Mouse (Mus musculus) stomach, embryonic 16.5 days (tissue): ENCODE data around the gene Skap2. TPM values are rescaled to one million over a fixed set of nuclear protein-coding genes. Genes with fewer than 3 reads are reported as not detected.

Source experiments
- ATAC-seq: fragments of 200-750 bp; cut with Nextera tagmentation; 2 replicates; pipeline ENCODE4 v1.8.0; 2017; ENCODE audit warnings: moderate number of reproducible peaks, moderate TSS enrichment; ENCODE audit not compliant: insufficient read depth, low FRiP score
- H3K27ac ChIP-seq: fragments of 300-500 bp; sonication (generic); 2 replicates; pipeline ENCODE4 v1.5.1; 2014; ENCODE audit warnings: low read length
- H3K27me3 ChIP-seq: fragments of 300-500 bp; sonication (generic); 2 replicates; pipeline ENCODE4 v1.6.1; 2014; ENCODE audit warnings: low read length, control low read depth, mixed read lengths; ENCODE audit not compliant: control insufficient read depth, insufficient read depth
- H3K36me3 ChIP-seq: fragments of 300-500 bp; sonication (generic); 2 replicates; pipeline ENCODE4 v1.6.1; 2014; ENCODE audit warnings: low read length; ENCODE audit not compliant: control insufficient read depth, insufficient read depth
- H3K4me1 ChIP-seq: fragments of 300-500 bp; sonication (generic); 2 replicates; pipeline ENCODE4 v1.6.1; 2014; ENCODE audit warnings: low read length, control low read depth, mixed read lengths; ENCODE audit not compliant: control insufficient read depth, insufficient read depth
- H3K4me2 ChIP-seq: fragments of 300-500 bp; sonication (generic); 2 replicates; pipeline ENCODE4 v1.6.1; 2014; ENCODE audit warnings: low read depth, low read length, mixed read lengths
- H3K4me3 ChIP-seq: fragments of 300-500 bp; sonication (generic); replicated peaks from 2 replicates; pipeline ENCODE4 v1.5.1; 2014; ENCODE audit warnings: mild to moderate bottlenecking, low read length
- H3K9ac ChIP-seq: fragments of 300-500 bp; sonication (generic); 2 replicates; pipeline ENCODE4 v1.6.1; 2014; ENCODE audit warnings: low read length
- H3K9me3 ChIP-seq: fragments of 300-500 bp; sonication (generic); replicated peaks from 2 replicates; pipeline ENCODE4 v1.6.1; 2016; ENCODE audit warnings: low read length, control low read depth; ENCODE audit not compliant: control insufficient read depth
- WGBS: fragments of 180-500 bp; shearing (Covaris S2); extraction: QIAGEN DNeasy Blood & Tissue Kit; methylation state at CpG from one replicate; pipeline ENCODE4 v1.1.7; 2014; 5-methylcytosine and 5-hydroxymethylcytosine counted together
- polyA plus RNA-seq: library from polyadenylated mRNA; unstranded; fragments of >200 nt; fragmentation: Nextera tagmentation; extraction: Ambion mirVana; gene quantifications from 2 replicates; pipeline ENCODE4 v1.2.1, GENCODE M21; 2015

Gene Skap2
- polyA plus RNA-seq, 1 experiment from 2014 or later, result 44.6 TPM

DNA sequence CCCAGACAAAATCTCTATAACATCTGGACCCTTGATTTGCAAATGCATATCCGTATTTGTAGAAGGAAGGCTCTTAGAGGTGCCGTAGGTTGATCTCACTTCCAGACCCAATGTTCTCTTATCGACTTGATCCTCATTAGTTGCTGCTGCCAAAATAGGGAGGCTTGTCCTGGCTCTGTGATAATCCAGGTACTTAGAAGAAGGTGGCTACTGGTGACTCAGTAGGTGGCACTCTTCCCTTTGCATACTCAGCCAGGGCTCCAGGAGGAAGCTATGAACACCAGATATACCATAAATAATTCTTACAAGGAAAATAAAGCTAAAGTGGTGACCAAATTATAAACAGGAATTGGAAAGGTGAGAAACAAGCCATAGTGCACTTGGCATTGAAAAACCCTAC lies 3.6 kb downstream of the Skap2 start:
- Histone ChIP-seq H3K9ac (no peak overlapping the region), H3K4me3 (no peak overlapping the region), H3K27ac (no peak overlapping the region), H3K4me1 (0 out of 2 replicates have a peak, but pooled peaks cover 4% of the 10 kb centered on the region), H3K4me2 (no peak overlapping the region), H3K27me3 (peaks cover 11% of the 10 kb centered on the region), H3K36me3 (no peaks in the 10 kb centered on the region), H3K9me3 (no peaks in the 10 kb centered on the region)
- no peak for ATAC-seq
- WGBS, result 40% methylated on average over 3 of the region's 3 CpGs

DNA sequence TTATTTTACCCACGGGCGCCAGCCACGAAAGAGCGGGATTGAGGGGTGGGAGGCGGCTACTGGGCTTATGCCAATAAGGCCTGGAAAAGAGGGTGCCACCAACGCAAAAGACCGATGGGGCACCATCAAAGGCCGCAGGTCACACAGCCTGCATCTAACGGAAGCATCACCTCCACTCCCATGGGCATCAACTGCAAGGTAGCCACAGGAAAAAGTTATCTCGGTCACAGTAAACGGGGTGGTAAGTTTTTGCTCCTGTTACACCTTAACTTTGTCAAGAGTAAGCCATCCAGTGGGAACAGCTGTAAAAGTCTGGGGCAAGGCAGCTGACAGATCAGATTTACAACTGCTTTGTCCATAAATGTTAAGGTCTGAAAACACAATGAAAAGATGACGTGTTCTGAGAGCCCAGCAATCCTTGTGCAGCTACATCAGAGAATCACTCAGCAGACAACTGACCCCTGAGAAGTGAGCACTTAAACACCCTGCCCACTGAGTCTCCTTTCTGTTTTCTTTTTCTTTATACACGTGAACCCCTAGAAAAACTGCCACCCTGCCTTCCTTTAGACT lies 5.6 kb downstream of the Skap2 start:
- peaks cover 11% of the 10 kb centered on the region for H3K27me3 ChIP-seq
- ATAC-seq, result no peak
- H3K36me3 ChIP-seq, result no peaks in the 10 kb centered on the region
- H3K4me1 ChIP-seq, result 0 out of 2 replicates have a peak, but pooled peaks cover 4% of the 10 kb centered on the region
- peak overlapping the region; percentile 51 for H3K4me2 ChIP-seq
- H3K9me3 ChIP-seq, result no peaks in the 10 kb centered on the region
- peak overlapping the region; percentile 62 for H3K9ac ChIP-seq
- 24% methylated on average over 13 of the region's 13 CpGs for WGBS
- H3K27ac ChIP-seq, result peak overlapping the region; percentile 64; the same call in 1 of the 2 replicates
- H3K4me3 ChIP-seq, result peak overlapping the region; percentile 29

DNA sequence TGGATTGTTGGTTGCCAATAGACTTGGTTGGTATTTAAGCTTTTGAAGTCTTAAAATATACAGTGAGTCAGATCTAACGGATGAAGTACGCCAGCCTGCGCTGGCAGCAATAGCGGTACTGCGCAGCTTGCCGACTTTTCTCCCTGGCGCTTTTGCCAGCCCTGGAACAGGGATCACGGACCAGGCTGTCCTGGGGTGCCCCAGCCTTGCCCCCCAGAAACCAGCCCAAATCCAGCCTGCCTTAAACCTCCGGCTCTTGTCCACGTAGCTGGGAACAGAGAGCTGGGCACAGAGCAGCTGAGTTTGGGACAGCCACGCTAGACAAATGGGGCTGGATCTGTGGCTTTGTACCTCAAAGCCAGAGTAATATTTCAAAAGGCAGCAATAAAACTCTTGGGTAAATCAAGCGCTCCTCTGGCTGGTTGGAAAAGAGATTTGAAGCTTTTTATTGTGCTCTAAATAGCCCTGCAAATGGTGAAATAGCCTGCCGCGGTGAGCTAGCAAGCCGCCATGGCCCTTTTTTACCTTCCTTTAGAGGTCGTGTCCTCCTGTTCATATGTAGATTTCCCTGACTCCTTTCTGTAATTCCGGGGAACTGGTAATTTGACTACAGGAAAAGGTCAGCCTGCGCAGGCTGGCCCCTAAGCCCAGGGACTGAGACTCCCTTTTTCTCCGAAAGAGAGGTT lies 6.2 kb downstream of the Skap2 start:
- WGBS, result 23% methylated on average over 19 of the region's 19 CpGs
- H3K27me3 ChIP-seq, result peaks cover 11% of the 10 kb centered on the region
- H3K9ac ChIP-seq, result peak overlapping the region; percentile 62
- H3K9me3 ChIP-seq, result no peaks in the 10 kb centered on the region
- peak overlapping the region; percentile 29 for H3K4me3 ChIP-seq
- H3K4me1 ChIP-seq, result 0 out of 2 replicates have a peak, but pooled peaks cover 4% of the 10 kb centered on the region
- no peak for ATAC-seq
- H3K27ac ChIP-seq, result peak overlapping the region; percentile 64
- H3K36me3 ChIP-seq, result no peaks in the 10 kb centered on the region
- H3K4me2 ChIP-seq, result peak overlapping the region; percentile 51

GRCm38 (mm10) chr6:52005616-52005962 lies 6.8 kb downstream of the Skap2 start:
- Histone ChIP-seq H3K4me3 (peak overlapping the region; percentile 29), H3K9me3 (no peaks in the 10 kb centered on the region), H3K27ac (peak overlapping the region; percentile 64; the same call in 1 of the 2 replicates), H3K9ac (peak overlapping the region; percentile 62), H3K27me3 (peaks cover 11% of the 10 kb centered on the region), H3K36me3 (no peaks in the 10 kb centered on the region), H3K4me1 (0 out of 2 replicates have a peak, but pooled peaks cover 4% of the 10 kb centered on the region), H3K4me2 (peak overlapping the region; percentile 51)
- ATAC-seq, result no peak
- 31% methylated on average over 8 of the region's 8 CpGs for WGBS

- 0 out of 2 replicates have a peak, but pooled peaks cover 4% of the 10 kb centered on the region for H3K4me1 ChIP-seq
- peak overlapping the region; percentile 36; the same call in 1 of the 2 replicates for H3K9ac ChIP-seq
- peak overlapping the region; percentile 37 for H3K4me2 ChIP-seq
- no peak for ATAC-seq
- H3K9me3 ChIP-seq, result no peaks in the 10 kb centered on the region
- no peak overlapping the region for H3K27ac ChIP-seq
- 53% methylated on average over 3 of the region's 3 CpGs for WGBS
- H3K27me3 ChIP-seq, result peaks cover 11% of the 10 kb centered on the region
- peak overlapping the region; percentile 15; the same call in 1 of the 2 replicates for H3K4me3 ChIP-seq
- no peaks in the 10 kb centered on the region for H3K36me3 ChIP-seq
Measured at GRCm38 (mm10) chr6:52004995-52005394, 7.4 kb downstream of the Skap2 start.

DNA sequence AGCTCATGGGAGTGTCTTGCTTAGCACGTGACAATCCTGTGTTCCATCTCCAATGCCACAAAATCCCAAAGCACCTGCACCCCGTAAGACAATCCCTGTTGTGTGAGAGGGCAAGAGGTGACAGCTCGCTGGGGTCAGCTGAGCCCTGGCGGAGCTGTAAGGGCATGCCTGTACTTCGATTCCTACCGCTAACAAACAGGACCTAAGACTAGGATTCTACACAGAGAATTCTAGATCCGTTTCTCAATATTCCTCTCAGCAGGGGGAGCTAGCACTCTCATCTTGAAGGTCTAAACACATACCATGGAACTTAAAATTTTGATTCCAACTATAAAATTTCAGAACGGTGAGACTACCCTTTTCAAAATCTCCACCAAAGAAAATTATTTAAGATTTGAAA lies 9.7 kb downstream of the Skap2 start:
- Histone ChIP-seq H3K9ac (no peak overlapping the region), H3K36me3 (no peaks in the 10 kb centered on the region), H3K27me3 (peaks cover 11% of the 10 kb centered on the region), H3K4me3 (no peak overlapping the region), H3K27ac (no peak overlapping the region), H3K9me3 (no peaks in the 10 kb centered on the region), H3K4me1 (0 out of 2 replicates have a peak, but pooled peaks cover 4% of the 10 kb centered on the region), H3K4me2 (no peak overlapping the region)
- ATAC-seq, result no peak
- 27% methylated on average over 8 of the region's 8 CpGs for WGBS

DNA sequence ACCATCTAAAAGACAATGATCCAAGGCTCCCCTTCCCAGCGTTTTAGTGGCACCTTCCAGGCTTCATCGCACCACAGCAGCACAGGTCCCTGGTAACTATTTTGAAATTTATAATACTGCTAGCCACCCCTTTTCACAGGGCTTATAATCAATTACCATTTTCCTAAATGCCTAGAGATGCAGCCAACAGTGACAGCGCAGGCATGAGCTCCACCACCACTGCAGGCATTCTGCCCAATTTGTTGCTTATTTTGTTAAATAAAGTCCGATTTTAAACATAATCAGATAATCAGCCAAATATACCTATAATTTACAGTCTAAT lies 13.2 kb downstream of the Skap2 start:
- Histone ChIP-seq H3K9ac (no peak overlapping the region), H3K36me3 (no peaks in the 10 kb centered on the region), H3K4me2 (no peak overlapping the region), H3K4me3 (no peak overlapping the region), H3K4me1 (no peaks in the 10 kb centered on the region), H3K9me3 (no peaks in the 10 kb centered on the region), H3K27ac (no peak overlapping the region), H3K27me3 (peaks cover 3% of the 10 kb centered on the region; the same call in 1 of the 2 replicates)
- 85% methylated on average over 4 of the region's 4 CpGs for whole genome bisulfite sequencing
- no peak for ATAC-seq

DNA sequence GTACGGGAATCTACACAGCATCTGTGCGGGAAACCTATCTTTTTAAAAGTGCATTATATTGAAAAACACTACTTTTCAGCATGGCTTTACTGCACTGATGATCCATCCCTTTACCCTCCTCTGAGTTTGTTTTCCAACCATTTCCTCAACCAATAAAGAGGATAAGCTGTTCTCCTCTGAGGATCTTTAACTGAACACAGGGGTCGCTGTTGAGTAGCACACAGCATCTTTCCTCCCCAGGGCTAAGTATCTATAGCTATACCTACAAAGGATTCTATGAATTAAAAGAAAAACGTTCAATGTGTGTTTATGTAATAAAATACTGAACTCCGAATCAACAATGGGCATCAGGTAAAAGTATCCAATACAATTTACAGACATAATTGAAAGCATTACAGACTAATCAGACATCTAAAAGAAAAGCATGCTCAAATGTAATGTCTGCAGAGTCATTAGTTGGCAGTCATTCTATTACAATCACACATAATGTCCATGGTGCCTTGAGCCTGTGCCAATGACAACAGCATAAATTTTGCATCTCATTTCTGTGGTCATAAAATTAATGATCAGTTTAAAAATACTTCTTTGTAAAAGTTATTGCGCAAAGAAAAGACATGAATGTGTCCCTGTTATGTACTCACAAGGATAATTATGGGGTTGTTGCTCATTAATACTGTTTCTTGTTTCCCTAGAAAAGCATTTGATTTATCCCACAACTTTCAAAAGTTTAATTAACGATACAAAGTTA lies 13.8 kb downstream of the Skap2 start:
- no peak overlapping the region for H3K27ac ChIP-seq
- 63% methylated on average over 7 of the region's 7 CpGs for WGBS
- no peaks in the 10 kb centered on the region for H3K4me1 ChIP-seq
- ATAC-seq, result no peak
- H3K9me3 ChIP-seq, result no peaks in the 10 kb centered on the region
- H3K36me3 ChIP-seq, result no peaks in the 10 kb centered on the region
- no peak overlapping the region for H3K4me2 ChIP-seq
- H3K4me3 ChIP-seq, result no peak overlapping the region
- H3K27me3 ChIP-seq, result no peaks in the 10 kb centered on the region
- H3K9ac ChIP-seq, result no peak overlapping the region

DNA sequence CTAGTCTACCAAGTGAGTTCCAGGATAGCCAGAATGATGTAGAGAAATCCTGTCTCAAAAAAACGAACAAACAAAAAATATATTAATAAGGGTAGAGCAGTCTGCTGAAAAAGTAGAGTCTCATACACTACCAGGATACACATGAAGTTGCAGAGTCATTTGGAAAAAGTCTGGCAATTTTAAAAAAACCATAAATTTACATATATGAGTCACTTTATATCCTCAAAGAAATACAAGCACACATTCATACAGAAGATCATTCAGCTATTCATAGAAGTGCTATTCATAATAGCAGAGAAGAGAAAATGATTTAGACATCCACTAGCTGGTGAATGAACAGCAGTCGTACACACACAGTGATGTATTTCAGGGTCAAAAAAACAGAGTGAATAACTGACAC lies 24.4 kb downstream of the Skap2 start:
- 74% methylated on average over 2 of the region's 2 CpGs for WGBS
- Histone ChIP-seq H3K4me1 (no peaks in the 10 kb centered on the region), H3K9me3 (no peaks in the 10 kb centered on the region), H3K27ac (no peak overlapping the region), H3K9ac (no peak overlapping the region), H3K4me2 (no peak overlapping the region), H3K27me3 (no peaks in the 10 kb centered on the region), H3K4me3 (no peak overlapping the region), H3K36me3 (no peaks in the 10 kb centered on the region)
- ATAC-seq, result no peak
